Mouse (Mus musculus): Measurements from ENCODE around the gene Gm10999.
"Not testable (repeated sequence)": the region's sequence is repeated elsewhere in the genome, so short reads cannot be mapped to it uniquely, and the experiment has no call there.

The Gm10999 gene

GRCm38 (mm10) chr8:129131561-129131960, at the start of gene Gm10999:
Gene Gm10999 (minus strand): TSS chr8:129131661.
- DNase-seq (ENCODE audit: low read depth, low spot score), result no peak

- no peak for DNase-seq (ENCODE audit: low read depth, low spot score)
Observed at GRCm38 (mm10) chr8:129133475-129133874, 2.0 kb upstream of the Gm10999 start.

- not testable (repeated sequence) for DNase-seq (ENCODE audit: low read depth, low spot score)
Observed at GRCm38 (mm10) chr8:129115761-129116160, 15.7 kb downstream of the Gm10999 start.
